Mouse (Mus musculus): Measurements from ENCODE around the gene Olfr513.

Olfr513 gene

DNA sequence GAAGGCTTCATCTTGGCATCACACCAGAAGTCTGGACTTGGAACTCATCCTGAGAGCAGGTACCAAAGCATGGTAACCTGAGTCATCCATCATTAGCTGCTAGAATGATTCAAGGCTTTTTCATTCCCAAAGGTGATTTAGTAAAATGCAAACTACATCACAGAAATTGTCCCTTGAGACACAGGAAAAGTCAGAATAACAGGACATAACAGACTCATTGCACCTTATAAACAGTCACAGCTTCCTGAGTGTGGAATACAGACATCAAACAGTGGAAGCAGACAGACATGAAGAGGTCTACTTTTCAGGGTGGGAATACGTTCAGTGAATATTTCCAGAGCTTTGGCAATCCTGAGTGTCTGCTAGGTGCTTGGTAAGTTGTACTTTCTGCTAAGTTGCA is at the start of gene Olfr513:
Olfr513 (plus strand) TSS at position 301 of the 400 bp plus-strand sequence.
- in situ Hi-C loops (cut with MboI): no loop called here

GRCm38 (mm10) chr7:108713020-108713419 is 37.8 kb upstream of the Olfr513 start, which contains the start of gene Olfr512:
Olfr512 (plus strand) TSS chr7:108713320.
- in situ Hi-C loops (cut with MboI): no loop called here

- in situ Hi-C loops (cut with MboI): no loop called here
Measured at GRCm38 (mm10) chr7:108760411-108760810, 9.6 kb downstream of the Olfr513 start.

DNA sequence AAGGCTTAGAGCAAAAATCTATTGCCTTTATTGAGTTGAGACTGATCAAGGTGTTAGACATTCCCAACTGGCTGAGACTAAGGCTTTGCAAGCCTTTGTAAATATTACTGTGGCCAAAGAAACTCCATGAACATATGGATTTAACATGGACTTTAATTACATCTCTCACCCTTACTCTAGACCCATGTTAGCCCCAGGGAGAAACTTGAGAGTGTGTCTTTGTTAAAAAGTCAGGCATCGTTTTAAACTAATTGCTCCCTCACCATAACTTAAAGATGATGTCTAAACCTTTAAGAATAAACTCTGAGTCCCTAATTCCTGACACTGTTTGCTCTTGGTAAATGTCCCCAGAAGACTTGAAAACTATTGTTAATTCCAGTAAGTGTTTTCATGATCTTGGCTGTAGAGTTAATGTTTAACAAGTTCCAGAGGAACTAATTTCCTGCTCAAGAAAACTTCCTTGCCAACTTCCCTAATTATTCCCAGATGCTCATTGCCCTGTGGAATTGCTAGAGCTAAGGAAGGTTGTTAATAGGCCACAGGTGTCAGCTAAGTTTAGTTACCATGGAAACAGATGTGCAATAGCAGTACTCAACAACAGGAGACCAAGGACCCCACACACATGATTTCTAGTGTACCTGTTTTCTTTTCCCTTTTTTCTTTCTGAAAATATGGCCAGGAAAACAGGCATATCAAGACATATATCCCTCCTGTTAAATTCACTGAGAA is 46.6 kb downstream of the Olfr513 start:
- in situ Hi-C loops (cut with MboI): no loop called here

Data from mature B cell (primary cell).